Mouse (Mus musculus): ENCODE results near the gene Jak2.

- no peak for TF ChIP-seq POLR2A (IDR thresholded peaks at IDR 0.05; ENCODE audit: low read depth, low read length)
- TF ChIP-seq CTCF (IDR thresholded peaks at IDR 0.05; ENCODE audit: extremely low read depth, insufficient read length, insufficient replicate concordance, low read depth, low read length) = no peak
Observed at GRCm38 (mm10) chr19:29356281-29356680, 104.7 kb downstream of the Jak2 start.
